Mouse (Mus musculus): ENCODE results near the gene Mtus2. TPM values are rescaled to one million over a fixed set of nuclear protein-coding genes. Genes with fewer than 3 reads are reported as not detected.

The Mtus2 gene
- polyA plus RNA-seq, 1 experiment from 2014 or later: 131 TPM

GRCm38 (mm10) chr5:148052846-148053608 lies 95.9 kb downstream of the Mtus2 start:
- no peak overlapping the region for H3K9ac ChIP-seq (ENCODE audit: low read length)
- no peak overlapping the region for H3K4me2 ChIP-seq (ENCODE audit: low read depth, low read length)
- ATAC-seq (replicated peaks; ENCODE audit: extremely low read depth, insufficient read depth, low FRiP score): 0 out of 2 replicates have a peak, but pooled peaks have one; percentile 18
- H3K27ac ChIP-seq (ENCODE audit: low read length): no peak overlapping the region
- H3K4me3 ChIP-seq (ENCODE audit: low read length): no peak overlapping the region
- H3K4me1 ChIP-seq (ENCODE audit: control insufficient read depth, insufficient read depth, low read length): no peaks in the 10 kb centered on the region
- no peaks in the 10 kb centered on the region for H3K36me3 ChIP-seq (ENCODE audit: control insufficient read depth, insufficient read depth)
- H3K27me3 ChIP-seq (ENCODE audit: control insufficient read depth, insufficient read depth, low read length): no peaks in the 10 kb centered on the region
- 66% methylated on average over 13 of the region's 13 CpGs for WGBS
- no peaks in the 10 kb centered on the region for H3K9me3 ChIP-seq (replicated peaks; ENCODE audit: control insufficient read depth, low read length)

- Histone ChIP-seq H3K27me3 (ENCODE audit: control insufficient read depth, insufficient read depth, low read length) (no peaks in the 10 kb centered on the region), H3K9ac (ENCODE audit: low read length) (no peak overlapping the region), H3K36me3 (ENCODE audit: control insufficient read depth, insufficient read depth) (no peaks in the 10 kb centered on the region), H3K9me3 (replicated peaks; ENCODE audit: control insufficient read depth, low read length) (no peaks in the 10 kb centered on the region), H3K4me2 (ENCODE audit: low read depth, low read length) (no peak overlapping the region), H3K4me3 (ENCODE audit: low read length) (no peak overlapping the region), H3K4me1 (ENCODE audit: control insufficient read depth, insufficient read depth, low read length) (no peaks in the 10 kb centered on the region), H3K27ac (ENCODE audit: low read length) (no peak overlapping the region)
- ATAC-seq (replicated peaks; ENCODE audit: extremely low read depth, insufficient read depth, low FRiP score): no peak
- 68% methylated on average over 4 of the region's 4 CpGs for WGBS
Observed at GRCm38 (mm10) chr5:148053609-148053990, 96.5 kb downstream of the Mtus2 start.

GRCm38 (mm10) chr5:148056831-148057230 lies 99.7 kb downstream of the Mtus2 start:
- Histone ChIP-seq H3K4me2 (ENCODE audit: low read depth, low read length) (no peak overlapping the region), H3K27ac (ENCODE audit: low read length) (no peak overlapping the region), H3K36me3 (ENCODE audit: control insufficient read depth, insufficient read depth) (no peaks in the 10 kb centered on the region), H3K9ac (ENCODE audit: low read length) (no peak overlapping the region), H3K9me3 (replicated peaks; ENCODE audit: control insufficient read depth, low read length) (peaks cover 3% of the 10 kb centered on the region; the same call in 1 of the 2 replicates), H3K4me1 (ENCODE audit: control insufficient read depth, insufficient read depth, low read length) (no peaks in the 10 kb centered on the region), H3K4me3 (ENCODE audit: low read length) (no peak overlapping the region), H3K27me3 (ENCODE audit: control insufficient read depth, insufficient read depth, low read length) (no peaks in the 10 kb centered on the region)
- ATAC-seq (replicated peaks; ENCODE audit: extremely low read depth, insufficient read depth, low FRiP score): no peak
- WGBS: 70% methylated on average over 1 of the region's 1 CpGs

GRCm38 (mm10) chr5:148057433-148057832 lies 100.3 kb downstream of the Mtus2 start:
- WGBS: 64% methylated on average over 3 of the region's 3 CpGs
- H3K9ac ChIP-seq (ENCODE audit: low read length): no peak overlapping the region
- no peaks in the 10 kb centered on the region for H3K36me3 ChIP-seq (ENCODE audit: control insufficient read depth, insufficient read depth)
- peaks cover 6% of the 10 kb centered on the region; the same call in 1 of the 2 replicates for H3K9me3 ChIP-seq (replicated peaks; ENCODE audit: control insufficient read depth, low read length)
- no peak for ATAC-seq (replicated peaks; ENCODE audit: extremely low read depth, insufficient read depth, low FRiP score)
- H3K27me3 ChIP-seq (ENCODE audit: control insufficient read depth, insufficient read depth, low read length): no peaks in the 10 kb centered on the region
- H3K4me2 ChIP-seq (ENCODE audit: low read depth, low read length): no peak overlapping the region
- H3K4me3 ChIP-seq (ENCODE audit: low read length): no peak overlapping the region
- H3K27ac ChIP-seq (ENCODE audit: low read length): no peak overlapping the region
- no peaks in the 10 kb centered on the region for H3K4me1 ChIP-seq (ENCODE audit: control insufficient read depth, insufficient read depth, low read length)

- ATAC-seq (replicated peaks; ENCODE audit: extremely low read depth, insufficient read depth, low FRiP score): no peak
Observed at GRCm38 (mm10) chr5:148059339-148059738, 102.2 kb downstream of the Mtus2 start.

GRCm38 (mm10) chr5:148061869-148062268 lies 104.7 kb downstream of the Mtus2 start:
- no peaks in the 10 kb centered on the region for H3K4me1 ChIP-seq (ENCODE audit: control insufficient read depth, insufficient read depth, low read length)
- no peak overlapping the region for H3K4me2 ChIP-seq (ENCODE audit: low read depth, low read length)
- no peak overlapping the region for H3K9ac ChIP-seq (ENCODE audit: low read length)
- no peak overlapping the region for H3K4me3 ChIP-seq (ENCODE audit: low read length)
- H3K9me3 ChIP-seq (replicated peaks; ENCODE audit: control insufficient read depth, low read length): peaks cover 6% of the 10 kb centered on the region; the same call in 1 of the 2 replicates
- WGBS: 81% methylated on average over 4 of the region's 4 CpGs
- ATAC-seq (replicated peaks; ENCODE audit: extremely low read depth, insufficient read depth, low FRiP score): no peak
- no peaks in the 10 kb centered on the region for H3K36me3 ChIP-seq (ENCODE audit: control insufficient read depth, insufficient read depth)
- H3K27me3 ChIP-seq (ENCODE audit: control insufficient read depth, insufficient read depth, low read length): no peaks in the 10 kb centered on the region
- H3K27ac ChIP-seq (ENCODE audit: low read length): no peak overlapping the region

More at GRCm38 (mm10) chr5:148059339-148059738, 102.2 kb downstream of the Mtus2 start:
- no peak overlapping the region for H3K4me2 ChIP-seq (ENCODE audit: low read depth, low read length)
- no peak overlapping the region for H3K27ac ChIP-seq (ENCODE audit: low read length)
- H3K4me3 ChIP-seq (ENCODE audit: low read length): no peak overlapping the region
- no peaks in the 10 kb centered on the region for H3K27me3 ChIP-seq (ENCODE audit: control insufficient read depth, insufficient read depth, low read length)
- no peaks in the 10 kb centered on the region for H3K36me3 ChIP-seq (ENCODE audit: control insufficient read depth, insufficient read depth)
- 68% methylated on average over 3 of the region's 3 CpGs for WGBS
- H3K4me1 ChIP-seq (ENCODE audit: control insufficient read depth, insufficient read depth, low read length): no peaks in the 10 kb centered on the region
- peaks cover 6% of the 10 kb centered on the region; the same call in 1 of the 2 replicates for H3K9me3 ChIP-seq (replicated peaks; ENCODE audit: control insufficient read depth, low read length)
- H3K9ac ChIP-seq (ENCODE audit: low read length): no peak overlapping the region

GRCm38 (mm10) chr5:148063745-148064144 lies 106.6 kb downstream of the Mtus2 start:
- Histone ChIP-seq H3K36me3 (ENCODE audit: control insufficient read depth, insufficient read depth) (no peaks in the 10 kb centered on the region), H3K27me3 (ENCODE audit: control insufficient read depth, insufficient read depth, low read length) (no peaks in the 10 kb centered on the region), H3K9ac (ENCODE audit: low read length) (no peak overlapping the region), H3K4me3 (ENCODE audit: low read length) (no peak overlapping the region), H3K4me2 (ENCODE audit: low read depth, low read length) (no peak overlapping the region), H3K27ac (ENCODE audit: low read length) (no peak overlapping the region), H3K9me3 (replicated peaks; ENCODE audit: control insufficient read depth, low read length) (peaks cover 6% of the 10 kb centered on the region; the same call in 1 of the 2 replicates), H3K4me1 (ENCODE audit: control insufficient read depth, insufficient read depth, low read length) (no peaks in the 10 kb centered on the region)
- WGBS: 63% methylated on average over 3 of the region's 3 CpGs
- no peak for ATAC-seq (replicated peaks; ENCODE audit: extremely low read depth, insufficient read depth, low FRiP score)

GRCm38 (mm10) chr5:148065251-148065650 lies 108.1 kb downstream of the Mtus2 start:
- Histone ChIP-seq H3K4me2 (ENCODE audit: low read depth, low read length) (no peak overlapping the region), H3K27ac (ENCODE audit: low read length) (no peak overlapping the region), H3K36me3 (ENCODE audit: control insufficient read depth, insufficient read depth) (no peaks in the 10 kb centered on the region), H3K27me3 (ENCODE audit: control insufficient read depth, insufficient read depth, low read length) (no peaks in the 10 kb centered on the region), H3K4me3 (ENCODE audit: low read length) (no peak overlapping the region), H3K4me1 (ENCODE audit: control insufficient read depth, insufficient read depth, low read length) (no peaks in the 10 kb centered on the region), H3K9me3 (replicated peaks; ENCODE audit: control insufficient read depth, low read length) (0 out of 2 replicates have a peak, but pooled peaks cover 4% of the 10 kb centered on the region), H3K9ac (ENCODE audit: low read length) (no peak overlapping the region)
- no peak for ATAC-seq (replicated peaks; ENCODE audit: extremely low read depth, insufficient read depth, low FRiP score)
- 60% methylated on average over 5 of the region's 5 CpGs for WGBS

- 11% methylated on average over 4 of the region's 4 CpGs for WGBS
- H3K27ac ChIP-seq (ENCODE audit: low read length): no peak overlapping the region
- no peak for ATAC-seq (replicated peaks; ENCODE audit: extremely low read depth, insufficient read depth, low FRiP score)
- no peak overlapping the region for H3K4me3 ChIP-seq (ENCODE audit: low read length)
- no peak overlapping the region for H3K9ac ChIP-seq (ENCODE audit: low read length)
- no peaks in the 10 kb centered on the region for H3K27me3 ChIP-seq (ENCODE audit: control insufficient read depth, insufficient read depth, low read length)
- no peaks in the 10 kb centered on the region for H3K4me1 ChIP-seq (ENCODE audit: control insufficient read depth, insufficient read depth, low read length)
- no peak overlapping the region for H3K4me2 ChIP-seq (ENCODE audit: low read depth, low read length)
- no peaks in the 10 kb centered on the region for H3K9me3 ChIP-seq (replicated peaks; ENCODE audit: control insufficient read depth, low read length)
- no peaks in the 10 kb centered on the region for H3K36me3 ChIP-seq (ENCODE audit: control insufficient read depth, insufficient read depth)
Observed at GRCm38 (mm10) chr5:148069909-148070308, 112.8 kb downstream of the Mtus2 start.

Data from heart, embryonic 16.5 days (tissue).